Mouse (Mus musculus) liver, adult 2 months (tissue): Measurements from ENCODE around the gene Sdc1. TPM values are rescaled to one million over a fixed set of nuclear protein-coding genes. Genes with fewer than 3 reads are reported as not detected.

ENCODE experiments used
- DNase-seq: peaks from one replicate; pipeline ENCODE4 v3.0.0-alpha.2; 2011; ENCODE audit warnings: low read depth, low spot score; ENCODE audit errors: extremely low read depth
- H3K27ac ChIP-seq: fragments of 200-500 bp; replicated peaks from 2 replicates; pipeline ENCODE4 v1.5.1; 2012; ENCODE audit warnings: low read depth, mild to moderate bottlenecking, control low read depth, inconsistent platforms, low read length; ENCODE audit not compliant: insufficient read depth
- H3K27me3 ChIP-seq: fragments of 200-500 bp; 2 replicates; pipeline ENCODE4 v1.6.1; 2012; ENCODE audit warnings: mild to moderate bottlenecking, moderate library complexity, low read length, inconsistent platforms; ENCODE audit not compliant: control insufficient read depth, insufficient read depth
- H3K36me3 ChIP-seq: fragments of 200-500 bp; 2 replicates; pipeline ENCODE4 v1.6.1; 2012; ENCODE audit warnings: low read length, inconsistent platforms; ENCODE audit not compliant: control insufficient read depth, insufficient read depth
- H3K4me1 ChIP-seq: fragments of 200-500 bp; 2 replicates; pipeline ENCODE4 v1.6.1; 2011; ENCODE audit warnings: low read length; ENCODE audit not compliant: control insufficient read depth, insufficient read depth
- H3K4me3 ChIP-seq: fragments of 200-500 bp; 2 replicates; pipeline ENCODE4 v1.5.1; 2011; ENCODE audit warnings: low read depth, mild to moderate bottlenecking, control low read depth, low read length, moderate library complexity; ENCODE audit not compliant: insufficient read depth
- H3K79me2 ChIP-seq: fragments of 200-500 bp; 2 replicates; pipeline ENCODE4 v1.6.1; 2012; ENCODE audit warnings: inconsistent platforms, mild to moderate bottlenecking, low read length, moderate library complexity; ENCODE audit not compliant: control insufficient read depth, insufficient read depth
- H3K9ac ChIP-seq: fragments of 200-500 bp; 2 replicates; pipeline ENCODE4 v1.6.1; 2012; ENCODE audit warnings: low read depth, mild to moderate bottlenecking, control low read depth, inconsistent platforms, low read length
- CTCF ChIP-seq: fragments of 200-500 bp; IDR thresholded peaks from 2 replicates; pipeline ENCODE4 v1.5.1; 2011; ENCODE audit warnings: low read depth, low read length, control low read depth
- POLR2A ChIP-seq: fragments of 200-500 bp; IDR thresholded peaks from 2 replicates; pipeline ENCODE4 v1.6.1; 2011; ENCODE audit warnings: low read length, control low read depth; ENCODE audit not compliant: insufficient read depth; ENCODE audit errors: extremely low read depth
- WGBS: fragments of 180-500 bp; shearing (Covaris S2); methylation state at CpG from one replicate; pipeline ENCODE4 v1.1.7; 2018; 5-methylcytosine and 5-hydroxymethylcytosine counted together
- polyA plus RNA-seq: library from polyadenylated mRNA; depleted of rRNA; stranded (reverse); fragments of >200 nt; gene quantifications from 2 replicates; pipeline ENCODE4 v1.2.3, GENCODE M21; 2012; rRNA removed
- total RNA-seq: library from RNA; depleted of rRNA; stranded (reverse); fragments of >200 nt; gene quantifications from 2 replicates; pipeline ENCODE4 v1.2.3, GENCODE M21; 2014; rRNA removed

The Sdc1 gene
- total RNA-seq (164 and 316 TPM in 2 replicates), polyA plus RNA-seq (321 and 421 TPM in 2 replicates)

DNA sequence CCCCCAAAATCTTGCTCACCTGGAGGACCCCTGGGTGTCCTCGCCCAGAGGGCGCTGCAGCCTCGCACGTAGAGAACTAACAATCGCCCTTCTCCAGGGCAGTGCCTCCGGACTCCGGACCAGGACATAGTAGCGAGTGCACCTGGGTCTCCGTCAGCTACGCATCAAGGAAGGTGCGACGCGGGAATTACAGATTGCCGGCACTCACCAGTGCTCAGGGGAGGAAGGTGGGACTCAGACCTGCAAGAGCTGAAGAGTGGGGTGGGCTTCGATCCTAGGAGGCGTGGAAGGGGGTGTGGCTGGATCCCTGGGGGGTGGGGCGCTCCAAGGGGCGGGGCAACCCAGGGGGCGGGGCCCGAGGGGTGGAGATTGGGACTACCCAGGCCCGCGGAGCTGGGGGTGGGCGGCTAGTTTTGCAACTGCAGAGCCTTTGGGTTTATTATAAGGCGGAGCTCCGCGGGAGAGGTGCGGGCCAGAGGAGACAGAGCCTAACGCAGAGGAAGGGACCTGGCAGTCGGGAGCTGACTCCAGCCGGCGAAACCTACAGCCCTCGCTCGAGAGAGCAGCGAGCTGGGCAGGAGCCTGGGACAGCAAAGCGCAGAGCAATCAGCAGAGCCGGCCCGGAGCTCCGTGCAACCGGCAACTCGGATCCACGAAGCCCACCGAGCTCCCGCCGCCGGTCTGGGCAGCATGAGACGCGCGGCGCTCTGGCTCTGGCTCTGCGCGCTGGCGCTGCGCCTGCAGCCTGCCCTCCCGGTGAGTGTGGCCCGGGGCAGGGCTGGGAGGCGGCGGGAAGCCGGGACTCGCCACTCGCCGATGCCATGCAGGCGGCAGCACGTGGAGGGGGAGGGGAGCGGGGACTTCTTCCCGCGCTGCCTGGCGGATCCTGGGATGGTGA is at the start of gene Sdc1:
Sdc1 (plus strand) TSS at position 378 of the 898 bp plus-strand sequence.
- no peaks in the 10 kb centered on the region for H3K36me3 ChIP-seq
- H3K27ac ChIP-seq: peak within 1 kb of the TSS; percentile 90
- TF ChIP-seq CTCF (peak; percentile 86), POLR2A (peak; percentile 98)
- no peaks in the 10 kb centered on the region for H3K27me3 ChIP-seq
- peak; percentile 85 for DNase-seq
- H3K9ac ChIP-seq: peak within 1 kb of the TSS; percentile 98
- peak within 1 kb of the TSS; percentile 98 for H3K4me3 ChIP-seq
- peaks cover 16% of the 10 kb centered on the region for H3K79me2 ChIP-seq
- H3K4me1 ChIP-seq: peaks cover 21% of the 10 kb centered on the region
- under 1% methylated on average over 65 of the region's 67 CpGs for WGBS

DNA sequence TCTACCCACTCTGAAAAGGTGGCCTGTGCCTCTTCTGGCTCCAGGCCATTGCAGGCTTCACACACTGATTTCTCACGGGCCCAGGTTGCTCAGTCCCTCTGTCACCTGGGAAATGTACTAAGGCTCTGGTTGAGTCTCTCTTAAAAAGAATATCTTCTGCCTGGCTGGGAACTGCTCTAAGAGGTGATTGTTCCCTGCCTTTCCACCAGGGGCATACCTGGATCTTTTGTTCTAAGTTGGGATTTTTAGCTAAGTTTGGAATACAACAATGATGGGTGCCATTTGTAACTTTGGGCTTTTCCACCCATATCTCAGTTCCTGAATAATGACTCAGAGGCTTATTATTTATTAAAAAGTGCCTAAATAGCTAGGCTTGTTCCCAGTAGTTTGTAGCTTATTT is 44.2 kb upstream of the Sdc1 start:
- no peak overlapping the region for H3K27ac ChIP-seq
- 72% methylated on average over 1 of the region's 1 CpGs for WGBS

DNA sequence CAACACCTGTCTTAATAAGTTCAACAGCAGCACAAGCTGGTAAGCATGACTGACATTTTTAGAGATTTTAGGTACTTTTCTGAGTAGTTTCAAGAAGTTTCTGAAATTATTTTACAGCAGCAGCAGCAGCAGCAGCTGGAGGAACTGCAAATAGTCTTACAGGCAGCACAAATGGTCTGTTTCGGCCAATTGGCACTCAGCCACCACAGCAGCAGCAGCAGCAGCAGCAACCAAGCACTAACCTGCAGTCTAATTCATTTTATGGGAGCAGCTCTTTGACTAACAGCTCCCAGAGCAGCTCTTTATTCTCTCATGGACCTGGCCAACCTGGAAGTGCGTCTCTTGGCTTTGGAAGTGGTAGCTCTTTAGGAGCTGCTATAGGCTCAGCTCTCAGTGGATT is 42.4 kb upstream of the Sdc1 start:
- Histone ChIP-seq H3K36me3 (peaks cover 46% of the 10 kb centered on the region), H3K79me2 (no peaks in the 10 kb centered on the region; the same call in 1 of the 2 replicates), H3K4me1 (no peaks in the 10 kb centered on the region), H3K4me3 (no peak overlapping the region), H3K27ac (no peak overlapping the region), H3K27me3 (no peaks in the 10 kb centered on the region), H3K9ac (no peak overlapping the region)
- TF ChIP-seq POLR2A: no peak
- no peak for TF ChIP-seq CTCF
- WGBS: 80% methylated on average over 2 of the region's 2 CpGs
- DNase-seq: no peak

More for the DNA sequence above, 44.2 kb upstream of the Sdc1 start:
- Histone ChIP-seq H3K79me2 (no peaks in the 10 kb centered on the region; the same call in 1 of the 2 replicates), H3K36me3 (peaks cover 50% of the 10 kb centered on the region), H3K4me1 (no peaks in the 10 kb centered on the region), H3K27me3 (no peaks in the 10 kb centered on the region), H3K4me3 (no peak overlapping the region), H3K9ac (no peak overlapping the region)
- DNase-seq: no peak
- TF ChIP-seq CTCF (no peak), POLR2A (no peak)

DNA sequence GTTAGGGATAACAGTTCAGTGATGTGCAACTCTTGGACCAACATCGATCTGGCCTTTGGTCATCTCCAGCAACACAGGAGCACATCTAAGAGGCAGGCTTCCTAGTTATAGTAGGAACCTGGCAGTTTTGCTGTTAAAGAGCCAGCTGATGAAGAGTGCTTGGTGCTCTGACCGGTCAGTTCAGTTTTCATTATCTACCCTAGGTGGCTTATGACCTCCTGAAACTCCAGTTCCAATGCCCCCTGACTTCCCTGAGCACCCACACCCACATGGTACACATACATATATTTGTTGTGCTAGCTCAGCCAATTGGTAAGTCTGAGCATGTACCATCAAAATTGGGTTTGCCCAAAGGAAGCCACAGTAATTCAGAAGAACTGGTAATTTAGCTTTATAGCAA is 17.5 kb upstream of the Sdc1 start:
- no peak for TF ChIP-seq CTCF
- no peak for TF ChIP-seq POLR2A
- no peaks in the 10 kb centered on the region for H3K79me2 ChIP-seq
- no peaks in the 10 kb centered on the region for H3K4me1 ChIP-seq
- H3K27ac ChIP-seq: no peak overlapping the region
- no peak overlapping the region for H3K4me3 ChIP-seq
- peaks cover 24% of the 10 kb centered on the region for H3K36me3 ChIP-seq
- no peaks in the 10 kb centered on the region for H3K27me3 ChIP-seq
- no peak overlapping the region for H3K9ac ChIP-seq
- WGBS: 86% methylated on average over 2 of the region's 2 CpGs
- DNase-seq: no peak

DNA sequence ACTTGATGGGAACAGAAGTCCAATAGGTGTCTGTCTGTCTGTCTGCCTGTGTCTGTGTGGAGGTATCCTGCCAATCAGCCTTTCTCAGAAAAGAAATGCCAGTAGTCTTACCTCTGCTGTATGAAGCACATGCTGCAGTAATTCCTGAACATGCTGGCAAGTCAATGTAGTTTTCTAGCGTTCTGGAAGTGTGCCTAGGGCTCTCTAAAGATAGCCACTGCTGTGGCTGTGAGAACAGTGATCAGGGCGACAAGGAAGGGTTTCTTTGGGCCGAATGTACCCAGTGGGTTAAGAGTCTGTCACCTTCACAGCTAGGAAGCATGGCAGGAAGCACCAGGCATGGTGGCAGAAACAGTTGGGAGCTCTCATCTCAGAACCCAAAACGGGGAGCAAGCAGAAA is 17.0 kb upstream of the Sdc1 start:
- WGBS: 86% methylated on average over 4 of the region's 4 CpGs
- no peaks in the 10 kb centered on the region for H3K27me3 ChIP-seq
- no peaks in the 10 kb centered on the region for H3K4me1 ChIP-seq
- H3K79me2 ChIP-seq: no peaks in the 10 kb centered on the region
- H3K9ac ChIP-seq: no peak overlapping the region
- no peak for DNase-seq
- TF ChIP-seq POLR2A: no peak
- no peak for TF ChIP-seq CTCF
- H3K4me3 ChIP-seq: no peak overlapping the region
- H3K27ac ChIP-seq: no peak overlapping the region
- H3K36me3 ChIP-seq: peaks cover 19% of the 10 kb centered on the region

DNA sequence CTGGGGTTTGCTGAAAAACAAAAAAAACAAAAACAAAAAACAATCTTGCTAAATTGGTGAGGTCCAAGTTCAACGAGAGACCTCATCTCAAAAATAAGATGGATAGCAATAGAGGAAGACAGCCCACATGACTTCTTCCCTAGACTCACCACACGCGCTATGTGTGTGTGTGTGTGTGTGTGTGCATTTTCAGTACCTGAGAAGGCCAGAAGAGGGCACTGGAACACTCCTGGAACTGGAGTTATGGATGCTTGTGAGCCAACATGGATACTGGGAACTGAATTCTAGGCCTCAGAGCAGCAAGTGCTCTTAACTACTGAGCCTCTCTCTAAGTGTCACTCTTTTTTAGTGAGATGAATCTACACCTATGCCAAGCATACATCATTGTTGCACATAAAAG is 13.1 kb upstream of the Sdc1 start:
- Histone ChIP-seq H3K4me3 (no peak overlapping the region), H3K4me1 (no peaks in the 10 kb centered on the region), H3K27ac (no peak overlapping the region), H3K9ac (no peak overlapping the region), H3K27me3 (no peaks in the 10 kb centered on the region), H3K36me3 (peaks cover 5% of the 10 kb centered on the region; the same call in 1 of the 2 replicates), H3K79me2 (no peaks in the 10 kb centered on the region)
- TF ChIP-seq CTCF: no peak
- no peak for TF ChIP-seq POLR2A
- 98% methylated on average over 3 of the region's 3 CpGs for WGBS
- no peak for DNase-seq
